Mouse (Mus musculus) lung, adult 2 months (tissue): Measurements from ENCODE around the gene Dnajc17. TPM values are rescaled to one million over a fixed set of nuclear protein-coding genes. Genes with fewer than 3 reads are reported as not detected.

Source experiments
- DNase-seq: peaks from one replicate; pipeline ENCODE4 v3.0.0; 2022
- H3K4me1 ChIP-seq: fragments of 200-500 bp; 2 replicates; pipeline ENCODE4 v1.6.1; 2011; ENCODE audit warnings: low read length; ENCODE audit not compliant: control insufficient read depth, insufficient read depth
- H3K4me3 ChIP-seq: fragments of 200-500 bp; replicated peaks from 2 replicates; pipeline ENCODE3; 2011; ENCODE audit warnings: low read depth, mild to moderate bottlenecking, control low read depth, low read length; ENCODE audit errors: extremely low read depth
- CTCF ChIP-seq: fragments of 200-500 bp; IDR thresholded peaks from 2 replicates; pipeline ENCODE4 v1.5.1; 2011; ENCODE audit warnings: mild to moderate bottlenecking, low read length, control low read depth; ENCODE audit not compliant: insufficient read depth
- POLR2A ChIP-seq: fragments of 200-500 bp; IDR thresholded peaks from 2 replicates; pipeline ENCODE4 v1.6.1; 2011; ENCODE audit warnings: low read depth, mild to moderate bottlenecking, control low read depth, low read length, borderline replicate concordance; ENCODE audit errors: extremely low read depth
- WGBS: fragments of 180-500 bp; shearing (Covaris S2); methylation state at CpG from one replicate; pipeline ENCODE4 v1.1.7; 2018; 5-methylcytosine and 5-hydroxymethylcytosine counted together
- polyA plus RNA-seq: library from polyadenylated mRNA; depleted of rRNA; stranded (reverse); fragments of >200 nt; gene quantifications from 2 replicates; pipeline ENCODE4 v1.2.3, GENCODE M21; 2012

The Dnajc17 gene
- polyA plus RNA-seq, 1 experiment, result 4.1 TPM

DNA sequence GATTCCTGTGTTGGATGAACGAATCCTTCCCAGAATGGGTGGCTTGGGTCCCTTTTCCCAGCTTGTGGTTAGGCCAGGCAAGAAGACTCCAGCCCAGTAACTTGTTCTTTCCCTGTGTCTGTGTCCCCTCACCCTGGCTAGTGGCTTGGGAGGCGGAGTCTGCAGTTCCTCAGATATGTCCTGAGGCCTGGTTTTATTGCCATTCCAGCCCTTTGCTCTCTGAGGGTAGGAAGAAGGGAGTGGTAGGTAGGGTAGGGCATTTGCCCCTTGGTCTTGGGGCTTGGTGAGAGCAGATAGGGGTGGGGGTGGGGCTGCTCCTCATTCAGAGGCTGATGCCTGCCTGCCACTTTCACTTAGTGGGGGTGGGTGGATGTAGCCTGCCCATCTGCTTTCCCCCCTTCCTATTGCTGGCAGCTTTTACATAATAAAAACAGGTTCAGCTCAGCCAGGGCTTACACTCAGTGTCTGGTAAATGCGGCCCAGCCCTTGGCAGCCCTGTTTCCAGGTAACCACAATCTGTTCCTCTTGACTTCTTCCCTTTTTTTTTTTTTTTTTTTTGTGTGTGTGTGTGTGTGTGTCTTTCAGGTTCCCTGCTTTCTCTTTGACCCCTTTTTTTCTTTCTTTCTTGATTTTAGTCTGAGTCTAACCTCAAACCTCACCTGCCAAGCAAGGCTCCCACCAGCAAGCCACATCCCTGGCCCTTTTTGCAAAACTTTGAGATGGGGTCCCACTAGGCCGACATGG is 31.7 kb upstream of the Dnajc17 start:
- H3K4me3 ChIP-seq, result no peak overlapping the region
- no peaks in the 10 kb centered on the region for H3K4me1 ChIP-seq
- WGBS, result 71% methylated on average over 4 of the region's 4 CpGs
- TF ChIP-seq POLR2A (no peak), CTCF (no peak)
- no peak for DNase-seq

DNA sequence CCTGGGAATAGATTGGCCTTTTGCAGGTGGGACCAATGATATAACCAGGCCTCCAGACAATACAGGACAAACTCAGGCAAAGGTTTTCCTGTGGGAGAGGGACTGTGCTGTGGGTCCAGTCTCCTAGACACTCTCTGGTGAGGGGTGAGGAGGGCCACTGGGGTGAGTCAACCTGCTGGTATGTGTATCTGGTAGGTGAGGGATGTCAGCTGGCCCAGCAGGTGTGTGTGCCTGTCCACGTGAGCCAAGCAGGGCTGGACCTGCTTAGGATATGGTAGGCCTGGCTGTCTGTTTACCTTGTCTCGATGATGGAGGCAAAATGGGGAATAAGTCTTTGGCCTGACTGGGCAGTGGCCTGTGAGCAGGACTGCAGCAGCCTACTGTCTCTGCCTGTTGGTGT is 30.1 kb upstream of the Dnajc17 start:
- peak; percentile 35 for DNase-seq
- TF ChIP-seq POLR2A (peak; percentile 45; the same call in 1 of the 2 replicates), CTCF (no peak)
- 51% methylated on average over 2 of the region's 2 CpGs for WGBS
- Histone ChIP-seq H3K4me3 (peak overlapping the region; percentile 60), H3K4me1 (no peaks in the 10 kb centered on the region)

DNA sequence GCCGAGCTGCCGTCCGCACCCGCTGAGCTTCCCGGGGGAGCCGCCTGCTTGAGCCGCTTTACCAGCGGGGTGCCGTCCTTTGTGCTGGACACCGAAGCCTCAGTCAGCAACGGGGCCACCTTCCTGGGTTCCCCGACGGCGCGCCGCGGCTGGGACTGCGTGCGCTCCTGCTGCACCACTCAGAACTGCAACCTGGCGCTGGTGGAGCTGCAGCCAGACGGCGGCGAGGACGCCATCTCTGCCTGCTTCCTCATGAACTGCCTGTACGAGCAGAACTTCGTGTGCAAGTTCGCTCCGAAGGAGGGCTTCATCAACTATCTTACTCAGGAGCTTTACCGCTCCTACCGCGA is 29.3 kb upstream of the Dnajc17 start:
- DNase-seq, result peak; percentile 57
- TF ChIP-seq CTCF, result no peak
- no peak for TF ChIP-seq POLR2A
- H3K4me1 ChIP-seq, result no peaks in the 10 kb centered on the region
- H3K4me3 ChIP-seq, result peak overlapping the region; percentile 60
- 4% methylated on average over 31 of the region's 31 CpGs for WGBS

DNA sequence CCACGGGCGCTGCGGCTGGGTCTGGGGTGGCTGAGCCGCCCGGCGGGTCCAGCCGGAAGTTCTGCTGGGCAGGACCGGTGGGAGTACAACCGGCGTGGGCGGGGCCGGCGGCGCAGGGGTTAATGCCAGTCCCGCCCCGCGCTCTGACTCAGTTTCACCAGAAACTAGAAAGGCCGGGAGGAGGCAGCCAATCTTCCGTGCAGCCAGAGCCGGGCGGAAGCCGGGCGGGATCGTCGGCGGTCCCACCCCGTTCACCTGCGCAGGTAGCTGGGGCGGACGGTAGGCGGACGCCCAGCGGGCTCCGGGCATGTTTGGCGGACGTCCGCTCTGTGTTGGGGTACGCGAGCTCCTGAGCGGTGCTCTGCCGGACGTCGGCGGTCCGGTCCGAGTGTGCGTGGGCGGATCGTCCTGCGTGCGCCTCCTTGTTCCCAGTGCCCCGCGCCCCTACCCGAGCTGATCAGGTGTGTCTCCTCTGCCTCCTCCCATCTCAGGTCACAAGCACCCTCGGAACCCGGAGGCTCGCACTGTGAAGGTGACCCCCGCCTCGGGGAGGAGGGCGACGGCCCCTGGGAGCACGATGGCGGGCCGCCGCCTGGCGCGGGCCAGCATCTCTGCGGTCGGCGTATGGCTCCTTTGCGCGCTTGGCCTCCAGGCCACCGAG is 28.7 kb upstream of the Dnajc17 start, which contains the start of gene Spint1:
TSS of gene Spint1 (plus strand) at position 153 of the 661 bp plus-strand sequence.
- peak within 1 kb of the TSS; percentile 60 for H3K4me3 ChIP-seq
- no peaks in the 10 kb centered on the region for H3K4me1 ChIP-seq
- under 1% methylated on average over 73 of the region's 73 CpGs for WGBS
- peak; percentile 72 for DNase-seq
- TF ChIP-seq CTCF, result no peak
- TF ChIP-seq POLR2A, result peak; percentile 48; the same call in 1 of the 2 replicates

DNA sequence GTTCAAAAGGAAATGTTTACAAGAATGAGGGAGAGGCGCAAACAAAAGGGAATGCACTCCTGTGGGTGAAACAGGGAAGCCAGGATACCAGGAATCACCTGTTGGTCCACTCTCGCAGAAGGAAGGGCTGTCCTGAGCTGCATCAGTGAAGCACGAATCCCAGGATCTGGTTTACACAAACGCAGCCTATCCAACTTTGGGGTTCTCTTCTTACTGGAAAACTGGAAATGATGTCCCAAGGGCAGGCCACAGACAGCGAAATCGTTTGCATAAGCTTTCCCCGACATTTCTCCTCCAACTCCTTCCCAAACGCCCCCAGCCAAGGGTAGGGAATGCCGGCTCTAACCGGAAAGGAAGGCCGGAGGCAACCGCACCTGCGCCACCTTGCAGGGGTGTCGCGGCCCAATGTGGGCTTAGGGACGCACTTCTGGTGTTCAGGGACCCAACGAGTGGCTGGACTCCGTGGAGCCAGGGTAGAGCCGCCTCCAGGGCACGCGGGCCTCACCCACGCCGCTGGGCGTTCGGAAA is 28.2 kb upstream of the Dnajc17 start:
- TF ChIP-seq CTCF (no peak), POLR2A (no peak)
- no peak for DNase-seq
- Histone ChIP-seq H3K4me3 (peak overlapping the region; percentile 45), H3K4me1 (no peaks in the 10 kb centered on the region)
- WGBS, result 15% methylated on average over 25 of the region's 25 CpGs

DNA sequence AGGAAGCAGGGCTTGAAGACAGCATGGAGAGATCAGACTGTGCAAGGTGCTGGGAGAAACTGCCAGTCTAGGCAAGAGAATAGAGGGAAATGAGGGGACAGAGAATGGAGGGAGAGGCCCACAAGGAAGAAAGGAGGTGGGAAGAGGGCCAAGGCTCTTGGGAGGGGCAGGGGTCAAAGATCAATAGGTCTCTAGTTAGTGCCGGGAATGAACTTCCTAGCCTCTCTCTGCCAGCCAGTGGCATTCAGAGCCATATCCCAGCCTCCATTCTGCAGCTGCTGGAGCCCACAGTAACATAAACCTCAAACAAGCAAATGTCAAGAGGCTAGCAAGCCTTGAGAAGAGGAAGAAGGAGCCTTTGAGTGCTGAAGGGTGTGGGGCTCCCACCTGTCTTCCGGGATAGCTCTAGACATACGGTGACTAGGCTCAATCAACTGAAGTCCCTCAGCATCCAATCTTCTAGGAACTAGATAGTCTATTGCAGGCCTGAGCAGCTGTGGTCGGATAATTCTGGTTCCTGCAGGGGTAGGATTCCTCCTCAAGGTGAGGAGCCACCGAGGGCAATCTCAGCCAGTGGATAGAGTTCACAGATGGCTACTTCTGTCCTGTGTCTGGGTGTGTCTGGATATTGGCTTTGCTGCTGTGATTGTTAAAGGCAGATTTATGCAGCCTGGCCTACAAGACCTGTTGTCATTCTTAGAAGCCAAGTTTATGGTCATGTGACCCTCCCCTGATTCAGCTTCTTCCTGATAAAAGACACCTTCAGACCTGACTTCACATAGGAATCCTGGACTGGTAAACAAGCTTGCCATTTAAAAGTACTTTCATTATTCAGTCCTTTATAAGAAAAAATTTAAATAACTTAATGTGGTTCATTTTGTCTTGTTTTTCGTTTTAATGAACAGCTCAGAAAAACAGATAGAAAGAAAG is 21.4 kb upstream of the Dnajc17 start, which contains the start of gene Ppp1r14d:
TSS of gene Ppp1r14d (minus strand) at position 132 of the 930 bp plus-strand sequence.
- TF ChIP-seq CTCF (no peak), POLR2A (no peak)
- no peaks in the 10 kb centered on the region for H3K4me1 ChIP-seq
- H3K4me3 ChIP-seq, result no peak within 1 kb of the TSS
- WGBS, result 69% methylated on average over 6 of the region's 6 CpGs
- no peak for DNase-seq

DNA sequence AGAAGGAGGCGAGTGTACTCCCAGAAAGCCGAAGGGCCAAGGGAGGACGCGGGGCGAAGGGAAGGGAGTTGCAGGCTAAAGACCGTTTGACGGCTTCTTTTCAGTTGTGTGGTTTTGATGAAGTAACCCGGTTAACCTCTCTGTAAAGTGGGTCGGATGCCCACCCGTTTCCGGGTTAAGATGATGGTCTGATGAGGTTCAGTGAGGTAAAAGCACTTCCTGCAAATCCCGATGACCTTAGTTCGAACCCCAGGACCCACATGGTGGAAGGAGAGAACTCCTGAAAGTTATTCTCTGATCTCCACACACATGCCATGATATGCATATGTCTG is 547 bp upstream of the Dnajc17 start:
- Histone ChIP-seq H3K4me3 (peak overlapping the region; percentile 81), H3K4me1 (0 out of 2 replicates have a peak, but pooled peaks cover 2% of the 10 kb centered on the region)
- TF ChIP-seq CTCF (no peak), POLR2A (no peak)
- under 1% methylated on average over 13 of the region's 13 CpGs for WGBS
- no peak for DNase-seq

DNA sequence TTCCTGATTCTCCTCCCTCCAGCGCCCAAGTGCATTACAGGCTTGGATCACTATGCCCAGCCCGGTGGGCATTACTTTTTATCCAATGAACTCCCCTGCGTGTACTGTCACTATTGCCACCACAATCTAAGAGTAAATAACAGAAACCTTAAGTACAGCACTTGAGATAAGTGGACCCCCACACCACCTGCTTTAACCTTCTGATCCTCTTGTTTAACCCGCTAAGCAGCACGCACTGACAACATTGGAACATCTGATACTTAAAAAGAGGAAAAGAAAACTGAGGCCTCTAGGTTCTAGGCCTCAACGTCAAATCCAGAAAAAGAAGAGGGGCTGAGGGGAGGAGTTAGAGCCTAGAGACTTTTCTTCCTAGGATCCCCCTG is 643 bp downstream of the Dnajc17 start:
- peaks cover 7% of the 10 kb centered on the region for H3K4me1 ChIP-seq
- no peak for DNase-seq
- peak overlapping the region; percentile 94 for H3K4me3 ChIP-seq
- WGBS, result 14% methylated on average over 6 of the region's 6 CpGs
- TF ChIP-seq CTCF (no peak), POLR2A (no peak)

DNA sequence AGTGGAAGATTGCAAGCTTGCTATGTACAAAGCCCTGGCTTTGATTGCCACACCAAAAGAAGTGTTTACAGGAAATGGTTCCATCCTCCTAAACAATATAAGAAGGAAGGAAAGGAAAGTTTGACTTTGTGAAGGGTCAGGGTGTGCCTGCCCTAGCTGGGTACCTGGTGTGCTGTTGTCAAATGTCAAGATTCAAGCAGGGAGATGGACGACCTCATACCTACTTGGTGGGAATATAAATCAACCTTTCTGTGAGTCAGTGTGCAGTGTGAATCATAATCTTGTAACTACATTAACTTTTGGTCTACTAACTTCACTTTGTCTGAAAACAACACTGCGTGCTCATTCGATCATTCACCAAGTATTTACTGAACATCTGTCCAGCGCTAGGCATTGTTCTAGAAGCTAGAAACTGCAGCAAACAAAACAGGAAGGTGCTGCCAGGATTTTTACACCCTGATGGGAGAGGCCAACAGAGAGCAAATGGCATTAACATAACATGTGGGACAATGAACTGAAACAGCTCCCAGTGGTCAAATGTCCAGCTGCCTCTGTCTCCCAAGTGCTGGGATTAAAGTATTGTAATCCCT is 4.6 kb downstream of the Dnajc17 start:
- no peak for DNase-seq
- Histone ChIP-seq H3K4me1 (peaks cover 9% of the 10 kb centered on the region), H3K4me3 (no peak overlapping the region)
- WGBS, result 44% methylated on average over 4 of the region's 4 CpGs
- TF ChIP-seq CTCF (no peak), POLR2A (no peak)
